Mouse (Mus musculus): ENCODE results near the gene Gm44805. TPM values are rescaled to one million over a fixed set of nuclear protein-coding genes. Genes with fewer than 3 reads are reported as not detected.

Gene Gm44805
- polyA plus RNA-seq, 1 experiment from 2014 or later, result not detected

Other genes starting within 250 kb of the Gm44805 start
- 16.4 and 20.9 TPM in 2 replicates for gene Mark4, start 222.6 kb downstream of the Gm44805 start, polyA plus RNA-seq (2016; fragmentation: Nextera tagmentation; extraction: Ambion mirVana)
- gene Exoc3l2, start 218.1 kb downstream of the Gm44805 start, polyA plus RNA-seq (2016; fragmentation: Nextera tagmentation; extraction: Ambion mirVana), result 0.42 and 0.61 TPM in 2 replicates
- gene Bloc1s3, start 173.1 kb downstream of the Gm44805 start, polyA plus RNA-seq (2016; fragmentation: Nextera tagmentation; extraction: Ambion mirVana), result 4.3 and 5.0 TPM in 2 replicates
- 41.5 and 41.7 TPM in 2 replicates for gene Trappc6a, start 173.0 kb downstream of the Gm44805 start, polyA plus RNA-seq (2016; fragmentation: Nextera tagmentation; extraction: Ambion mirVana)
- gene Nkpd1, start 163.6 kb downstream of the Gm44805 start, polyA plus RNA-seq (2016; fragmentation: Nextera tagmentation; extraction: Ambion mirVana), result 0.06 TPM in 1 of 2 replicates, not detected in the other
- 37.2 and 38.8 TPM in 2 replicates for gene Ppp1r37, start 118.3 kb downstream of the Gm44805 start, polyA plus RNA-seq (2016; fragmentation: Nextera tagmentation; extraction: Ambion mirVana)
- gene Zfp296, start 104.1 kb downstream of the Gm44805 start, polyA plus RNA-seq (2016; fragmentation: Nextera tagmentation; extraction: Ambion mirVana), result 0.14 and 0.27 TPM in 2 replicates
- 129 and 132 TPM in 2 replicates for gene Gemin7, start 103.8 kb downstream of the Gm44805 start, polyA plus RNA-seq (2016; fragmentation: Nextera tagmentation; extraction: Ambion mirVana)
- gene Clasrp, start 76.9 kb downstream of the Gm44805 start, polyA plus RNA-seq (2016; fragmentation: Nextera tagmentation; extraction: Ambion mirVana), result 71.7 and 74.3 TPM in 2 replicates
- 4.2 and 4.9 TPM in 2 replicates for gene Relb, start 52.0 kb downstream of the Gm44805 start, polyA plus RNA-seq (2016; fragmentation: Nextera tagmentation; extraction: Ambion mirVana)
- 103 and 106 TPM in 2 replicates for gene Clptm1, start 16.4 kb downstream of the Gm44805 start, polyA plus RNA-seq (2016; fragmentation: Nextera tagmentation; extraction: Ambion mirVana)
- 0.45 TPM in 1 of 2 replicates, not detected in the other for gene Apoc2, start 3.5 kb downstream of the Gm44805 start, polyA plus RNA-seq (2016; fragmentation: Nextera tagmentation; extraction: Ambion mirVana)
- gene Apoc4, start 56 bp upstream of the Gm44805 start, polyA plus RNA-seq (2016; fragmentation: Nextera tagmentation; extraction: Ambion mirVana), result 0.08 TPM in 1 of 2 replicates, not detected in the other
- gene Apoc1, start 11.2 kb upstream of the Gm44805 start, polyA plus RNA-seq (2016; fragmentation: Nextera tagmentation; extraction: Ambion mirVana), result 1.3 and 1.8 TPM in 2 replicates
- gene Apoe, start 17.8 kb upstream of the Gm44805 start, polyA plus RNA-seq (2016; fragmentation: Nextera tagmentation; extraction: Ambion mirVana), result 203 and 260 TPM in 2 replicates
- gene Tomm40, start 34.0 kb upstream of the Gm44805 start, polyA plus RNA-seq (2016; fragmentation: Nextera tagmentation; extraction: Ambion mirVana), result 148 and 152 TPM in 2 replicates
- gene Nectin2, start 69.1 kb upstream of the Gm44805 start, polyA plus RNA-seq (2016; fragmentation: Nextera tagmentation; extraction: Ambion mirVana), result 46.7 and 53.3 TPM in 2 replicates
- 10.7 and 14.1 TPM in 2 replicates for gene Bcam, start 89.6 kb upstream of the Gm44805 start, polyA plus RNA-seq (2016; fragmentation: Nextera tagmentation; extraction: Ambion mirVana)
- gene Cblc, start 115.4 kb upstream of the Gm44805 start, polyA plus RNA-seq (2016; fragmentation: Nextera tagmentation; extraction: Ambion mirVana), result 0.27 and 0.36 TPM in 2 replicates
- 0.52 and 0.64 TPM in 2 replicates for gene Bcl3, start 141.3 kb upstream of the Gm44805 start, polyA plus RNA-seq (2016; fragmentation: Nextera tagmentation; extraction: Ambion mirVana)
- 0.63 and 1.4 TPM in 2 replicates for gene Gm19345, start 170.6 kb upstream of the Gm44805 start, polyA plus RNA-seq (2016; fragmentation: Nextera tagmentation; extraction: Ambion mirVana)
- 0.17 TPM in 1 of 2 replicates, not detected in the other for gene Ceacam16, start 179.9 kb upstream of the Gm44805 start, polyA plus RNA-seq (2016; fragmentation: Nextera tagmentation; extraction: Ambion mirVana)
- gene Ceacam19, start 206.5 kb upstream of the Gm44805 start, polyA plus RNA-seq (2016; fragmentation: Nextera tagmentation; extraction: Ambion mirVana), result not detected in 2 replicates
- 3.4 and 3.7 TPM in 2 replicates for gene Pvr, start 239.7 kb upstream of the Gm44805 start, polyA plus RNA-seq (2016; fragmentation: Nextera tagmentation; extraction: Ambion mirVana)

Data from midbrain, embryonic 12.5 days (tissue).